Mouse (Mus musculus) neural tube, embryonic 15.5 days (tissue): ENCODE measurements around the gene Alms1. TPM values are rescaled to one million over a fixed set of nuclear protein-coding genes. Genes with fewer than 3 reads are reported as not detected.
"Not testable (repeated sequence)": the region's sequence is repeated elsewhere in the genome, so short reads cannot be mapped to it uniquely, and the experiment has no call there.

Experiments used
- ATAC-seq: fragments of 200-750 bp; cut with Nextera tagmentation; 2 replicates; pipeline ENCODE4 v1.8.0; 2017; ENCODE audit warnings: mild to moderate bottlenecking, moderate TSS enrichment, moderate library complexity; ENCODE audit not compliant: low FRiP score
- H3K27ac ChIP-seq: fragments of 300-500 bp; sonication (generic); replicated peaks from 2 replicates; pipeline ENCODE4 v1.5.1; 2015; ENCODE audit warnings: mild to moderate bottlenecking, inconsistent platforms
- H3K27me3 ChIP-seq: fragments of 300-500 bp; sonication (generic); replicated peaks from 2 replicates; pipeline ENCODE4 v1.6.1; 2015; ENCODE audit warnings: inconsistent platforms
- H3K36me3 ChIP-seq: fragments of 300-500 bp; sonication (generic); 2 replicates; pipeline ENCODE4 v1.6.1; 2015; ENCODE audit warnings: inconsistent platforms
- H3K4me1 ChIP-seq: fragments of 300-500 bp; sonication (generic); 2 replicates; pipeline ENCODE4 v1.6.1; 2015; ENCODE audit warnings: inconsistent platforms
- H3K4me2 ChIP-seq: fragments of 300-500 bp; sonication (generic); 2 replicates; pipeline ENCODE4 v1.6.1; 2015; ENCODE audit warnings: inconsistent platforms, mild to moderate bottlenecking, moderate library complexity
- H3K4me3 ChIP-seq: fragments of 300-500 bp; sonication (generic); replicated peaks from 2 replicates; pipeline ENCODE4 v1.5.1; 2015; ENCODE audit warnings: mild to moderate bottlenecking, inconsistent platforms
- H3K9ac ChIP-seq: fragments of 300-500 bp; sonication (generic); replicated peaks from 2 replicates; pipeline ENCODE4 v1.6.1; 2015; ENCODE audit warnings: mild to moderate bottlenecking, inconsistent platforms
- H3K9me3 ChIP-seq: fragments of 300-500 bp; sonication (generic); replicated peaks from 2 replicates; pipeline ENCODE4 v1.6.1; 2016; ENCODE audit warnings: inconsistent platforms
- WGBS: fragments of 180-500 bp; shearing (Covaris S2); methylation state at CpG from one replicate; pipeline ENCODE4 v1.1.7; 2015; ENCODE audit warnings: mixed read lengths; 5-methylcytosine and 5-hydroxymethylcytosine counted together
- polyA plus RNA-seq: library from polyadenylated mRNA; unstranded; fragments of >200 nt; fragmentation: Nextera tagmentation; extraction: Ambion mirVana; gene quantifications from 2 replicates; pipeline ENCODE4 v1.2.1, GENCODE M21; 2015

Gene Alms1
- polyA plus RNA-seq, 1 experiment from 2014 or later: 3.9 TPM

- peak overlapping the region; percentile 69 for H3K4me2 ChIP-seq
- H3K9ac ChIP-seq: no peak overlapping the region
- H3K27me3 ChIP-seq: no peaks in the 10 kb centered on the region
- H3K9me3 ChIP-seq: no peaks in the 10 kb centered on the region
- no peak overlapping the region for H3K4me3 ChIP-seq
- 68% methylated on average over 2 of the region's 2 CpGs for WGBS
- H3K27ac ChIP-seq: no peak overlapping the region
- H3K36me3 ChIP-seq: no peaks in the 10 kb centered on the region
- peaks cover 23% of the 10 kb centered on the region for H3K4me1 ChIP-seq
- no peak for ATAC-seq
Observed at GRCm38 (mm10) chr6:85590116-85590515, 2.8 kb downstream of the Alms1 start.

GRCm38 (mm10) chr6:85599310-85599709 is 12.0 kb downstream of the Alms1 start:
- H3K9ac ChIP-seq: no peak overlapping the region
- no peak overlapping the region for H3K4me3 ChIP-seq
- no peaks in the 10 kb centered on the region for H3K9me3 ChIP-seq
- no peak overlapping the region for H3K27ac ChIP-seq
- WGBS: 65% methylated on average over 1 of the region's 1 CpGs
- no peak for ATAC-seq
- no peaks in the 10 kb centered on the region for H3K27me3 ChIP-seq
- no peak overlapping the region for H3K4me2 ChIP-seq
- no peaks in the 10 kb centered on the region for H3K36me3 ChIP-seq
- H3K4me1 ChIP-seq: no peaks in the 10 kb centered on the region

GRCm38 (mm10) chr6:85610511-85610910 is 23.2 kb downstream of the Alms1 start:
- WGBS: 96% methylated on average over 1 of the region's 1 CpGs
- H3K27me3 ChIP-seq: no peaks in the 10 kb centered on the region

GRCm38 (mm10) chr6:85620826-85621225 is 33.5 kb downstream of the Alms1 start:
- no peak for ATAC-seq
- H3K36me3 ChIP-seq: peaks cover 65% of the 10 kb centered on the region

More at GRCm38 (mm10) chr6:85610511-85610910, 23.2 kb downstream of the Alms1 start:
- no peak overlapping the region for H3K9ac ChIP-seq
- no peak overlapping the region for H3K27ac ChIP-seq
- H3K36me3 ChIP-seq: peaks cover 47% of the 10 kb centered on the region
- no peaks in the 10 kb centered on the region for H3K9me3 ChIP-seq
- H3K4me1 ChIP-seq: no peaks in the 10 kb centered on the region
- no peak overlapping the region for H3K4me3 ChIP-seq
- ATAC-seq: no peak
- no peak overlapping the region for H3K4me2 ChIP-seq

GRCm38 (mm10) chr6:85621600-85621999 is 34.3 kb downstream of the Alms1 start:
- H3K9me3 ChIP-seq: no peaks in the 10 kb centered on the region
- no peak overlapping the region for H3K4me2 ChIP-seq
- H3K36me3 ChIP-seq: peaks cover 62% of the 10 kb centered on the region

More at GRCm38 (mm10) chr6:85620826-85621225, 33.5 kb downstream of the Alms1 start:
- no peak overlapping the region for H3K27ac ChIP-seq
- no peaks in the 10 kb centered on the region for H3K9me3 ChIP-seq
- H3K4me3 ChIP-seq: no peak overlapping the region
- H3K9ac ChIP-seq: no peak overlapping the region
- no peaks in the 10 kb centered on the region for H3K27me3 ChIP-seq
- no peak overlapping the region for H3K4me2 ChIP-seq
- 93% methylated on average over 4 of the region's 4 CpGs for WGBS
- H3K4me1 ChIP-seq: no peaks in the 10 kb centered on the region

GRCm38 (mm10) chr6:85624511-85624910 is 37.2 kb downstream of the Alms1 start:
- H3K4me3 ChIP-seq: no peak overlapping the region
- H3K9ac ChIP-seq: no peak overlapping the region
- H3K27ac ChIP-seq: no peak overlapping the region
- over 99% methylated on average over 4 of the region's 4 CpGs for WGBS
- ATAC-seq: no peak
- no peaks in the 10 kb centered on the region for H3K4me1 ChIP-seq
- H3K4me2 ChIP-seq: no peak overlapping the region
- no peaks in the 10 kb centered on the region for H3K27me3 ChIP-seq
- no peaks in the 10 kb centered on the region for H3K9me3 ChIP-seq
- H3K36me3 ChIP-seq: peaks cover 68% of the 10 kb centered on the region

More at GRCm38 (mm10) chr6:85621600-85621999, 34.3 kb downstream of the Alms1 start:
- 94% methylated on average over 5 of the region's 5 CpGs for WGBS
- Histone ChIP-seq H3K4me3 (no peak overlapping the region), H3K27ac (no peak overlapping the region), H3K9ac (no peak overlapping the region), H3K4me1 (no peaks in the 10 kb centered on the region), H3K27me3 (no peaks in the 10 kb centered on the region)
- no peak for ATAC-seq

GRCm38 (mm10) chr6:85633165-85633564 is 45.8 kb downstream of the Alms1 start:
- Histone ChIP-seq H3K9me3 (no peaks in the 10 kb centered on the region), H3K27ac (no peak overlapping the region), H3K9ac (no peak overlapping the region), H3K27me3 (no peaks in the 10 kb centered on the region), H3K4me3 (no peak overlapping the region), H3K36me3 (peaks cover 22% of the 10 kb centered on the region), H3K4me2 (no peak overlapping the region), H3K4me1 (no peaks in the 10 kb centered on the region)
- ATAC-seq: no peak
- WGBS: 34% methylated on average over 8 of the region's 8 CpGs

- H3K27me3 ChIP-seq: no peaks in the 10 kb centered on the region
- ATAC-seq: no peak
- no peaks in the 10 kb centered on the region for H3K4me1 ChIP-seq
- H3K36me3 ChIP-seq: peaks cover 13% of the 10 kb centered on the region
- no peak overlapping the region for H3K9ac ChIP-seq
- H3K9me3 ChIP-seq: no peaks in the 10 kb centered on the region
- WGBS: 99% methylated on average over 2 of the region's 2 CpGs
- no peak overlapping the region for H3K4me2 ChIP-seq
- H3K4me3 ChIP-seq: no peak overlapping the region
- H3K27ac ChIP-seq: no peak overlapping the region
Observed at GRCm38 (mm10) chr6:85653244-85653643, 65.9 kb downstream of the Alms1 start.

GRCm38 (mm10) chr6:85701943-85702342 is 114.6 kb downstream of the Alms1 start:
- not testable (repeated sequence) for H3K4me2 ChIP-seq, ATAC-seq, H3K27me3 ChIP-seq, H3K27ac ChIP-seq, H3K36me3 ChIP-seq, H3K4me3 ChIP-seq, H3K9me3 ChIP-seq, H3K9ac ChIP-seq, H3K4me1 ChIP-seq
- 81% methylated on average over 2 of the region's 4 CpGs for WGBS

- not testable (repeated sequence) for H3K27me3 ChIP-seq, ATAC-seq
Observed at GRCm38 (mm10) chr6:85709206-85709605, 121.9 kb downstream of the Alms1 start.

GRCm38 (mm10) chr6:85709607-85710006 is 122.3 kb downstream of the Alms1 start:
- not testable (repeated sequence) for H3K27ac ChIP-seq, H3K9ac ChIP-seq, H3K9me3 ChIP-seq, H3K36me3 ChIP-seq, H3K27me3 ChIP-seq, H3K4me1 ChIP-seq, ATAC-seq, H3K4me3 ChIP-seq, H3K4me2 ChIP-seq
- WGBS: 80% methylated on average over 1 of the region's 1 CpGs

More at GRCm38 (mm10) chr6:85709206-85709605, 121.9 kb downstream of the Alms1 start:
- H3K27ac ChIP-seq, H3K9me3 ChIP-seq, H3K36me3 ChIP-seq, H3K9ac ChIP-seq, H3K4me1 ChIP-seq, H3K4me3 ChIP-seq, H3K4me2 ChIP-seq: not testable (repeated sequence)
- WGBS: 93% methylated on average over 5 of the region's 5 CpGs

- not testable (repeated sequence) for H3K9me3 ChIP-seq, H3K9ac ChIP-seq, H3K36me3 ChIP-seq, H3K27ac ChIP-seq, H3K4me2 ChIP-seq, H3K4me1 ChIP-seq, H3K27me3 ChIP-seq, ATAC-seq, H3K4me3 ChIP-seq
- 87% methylated on average over 10 of the region's 10 CpGs for WGBS
Observed at GRCm38 (mm10) chr6:85713105-85713504, 125.8 kb downstream of the Alms1 start, which contains the start of gene Nat8f7. TSS of gene Nat8f7 (minus strand) at chr6:85713205.
